Comparison of ENCODE assay signal across 8 mouse cellular contexts in the genomic region with DNA sequence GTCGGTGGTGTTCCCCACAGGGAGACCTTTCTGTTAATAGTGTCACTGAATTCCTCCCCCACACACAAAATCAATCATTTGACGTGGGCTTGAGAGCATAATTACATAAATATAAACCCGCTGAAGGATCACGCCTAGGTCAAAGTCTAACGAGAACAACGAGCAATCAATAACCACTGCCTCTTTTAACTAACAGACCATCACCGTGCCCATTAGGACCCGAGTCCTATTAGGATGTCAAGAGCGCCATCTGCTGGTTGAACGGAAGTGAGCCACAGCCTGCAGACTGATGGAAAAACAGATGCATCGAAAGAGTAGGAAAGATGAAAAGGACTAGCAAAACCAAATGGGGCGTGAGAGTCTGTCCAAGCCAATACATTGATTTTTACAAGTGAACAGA. TPM values are rescaled to one million over a fixed set of nuclear protein-coding genes. Genes with fewer than 3 reads are reported as not detected.
DNase-seq lines count a peak whose midpoint lies in the region; ATAC-seq and TF ChIP-seq lines count a peak whose summit lies in the region.

No protein-coding gene starts in this region.

- H3K27ac ChIP-seq in forebrain, postnatal 0 days (ENCODE audit: low read depth, low read length) = no peak overlapping the region

- H3K4me1 ChIP-seq in forebrain, postnatal 0 days (ENCODE audit: insufficient read depth) = no peaks in the 10 kb centered on the region

- no peak overlapping the region for H3K4me2 ChIP-seq in forebrain, postnatal 0 days (ENCODE audit: low read depth)

- POLR2A ChIA-PET in Patski (lab: Charles Lee) = no interaction called here

- CTCF ChIA-PET in Patski (lab: Charles Lee) = interaction anchor here (1.3 to 5.8 kb wide), 2 partner anchors 14 to 59 kb away, joined by 3 to 33 read pairs; no protein-coding TSS in a partner anchor

- H3K9me3 ChIP-seq in forebrain, postnatal 0 days (ENCODE audit: low read length) = no peaks in the 10 kb centered on the region

- intact Hi-C loops in left cerebral cortex, postnatal 14 days (cut with DNase I) = loop anchor here (2.0 to 5.0 kb wide), 3 partner anchors 82 to 595 kb away; no protein-coding TSS in a partner anchor

- H3K36me3 ChIP-seq in forebrain, postnatal 0 days (ENCODE audit: insufficient read depth) = 0 out of 2 replicates have a peak, but pooled peaks cover under 1% of the 10 kb centered on the region

- no peaks in the 10 kb centered on the region for H3K27me3 ChIP-seq in Patski
- no peaks in the 10 kb centered on the region for H3K27me3 ChIP-seq in forebrain, postnatal 0 days (ENCODE audit: insufficient read depth, low read length)

- H3K9ac ChIP-seq in forebrain, postnatal 0 days = no peak overlapping the region

- H3K4me3 ChIP-seq in forebrain, postnatal 0 days (ENCODE audit: low read depth, low read length) = no peak overlapping the region

- 14% methylated on average over 12 of the region's 12 CpGs for WGBS in forebrain, postnatal 0 days

- no peak for DNase-seq in Patski (ENCODE audit: low read depth, low spot score)
- peak; percentile 74 to 75 for DNase-seq in cerebellum, adult 18-20 months
- peak; percentile 91 for DNase-seq in forebrain, postnatal 0 days
- peak; percentile 80 for DNase-seq in hindlimb bud, embryonic 11.5 days (ENCODE audit: extremely low spot score, low read depth, low spot score)
- DNase-seq in left cerebral cortex, postnatal 14 days (ENCODE audit: low spot score in 2 of 2) = peak; percentile 88 to 93
- DNase-seq in mesoderm, embryonic 11.5 days (ENCODE audit: low read depth, low spot score) = peak; percentile 89
- peak; percentile 95 for DNase-seq in right cerebral cortex, postnatal 4 days

- ATAC-seq in Patski = peak; percentile 41
- peak; percentile 72 for ATAC-seq in forebrain, postnatal 0 days
- no peak for ATAC-seq in activated CD4-positive, CD25-positive, alpha-beta regulatory T cell, adult 4 months

- peak; percentile 97 for TF ChIP-seq CTCF in Patski (IDR thresholded peaks at IDR 0.05)
- TF ChIP-seq CTCF in forebrain, postnatal 0 days (IDR thresholded peaks at IDR 0.05; ENCODE audit: low read depth) = peak; percentile 93

- in situ Hi-C loops in Patski (cut with MboI; ENCODE audit: low pct_unique_long_range_greater_than_20kb) = loop anchor here (5.0 to 10.0 kb wide), 3 partner anchors 597 to 865 kb away; partner anchors contain the start of gene Rrh

RNA-seq across cellular contexts. Expression of gene Ostc, which starts 19.6 kb away (rescaled TPM):
- 244 TPM for polyA plus RNA-seq in Patski (2021)
- 118 and 146 TPM in 2 replicates for total RNA-seq in forebrain, postnatal 0 days (2014; rRNA removed)
- 186 and 197 TPM in 2 replicates for polyA plus RNA-seq in forebrain, postnatal 0 days (2015; fragmentation: Nextera tagmentation; extraction: Ambion mirVana)
- total RNA-seq in left cerebral cortex, postnatal 14 days (2021) = 10 to 100 TPM; 67.8 to 69.0 TPM
- 100 to 1,000 TPM; 214 to 219 TPM for polyA plus RNA-seq in activated CD4-positive, CD25-positive, alpha-beta regulatory T cell, adult 4 months (2017; shearing (Covaris generic))

RNA-seq across cellular contexts. Expression of gene Rpl34, which starts 40.6 kb away (rescaled TPM):
- 621 TPM for polyA plus RNA-seq in Patski (2021)
- total RNA-seq in forebrain, postnatal 0 days (2014; rRNA removed) = 609 and 774 TPM in 2 replicates
- polyA plus RNA-seq in forebrain, postnatal 0 days (2015; fragmentation: Nextera tagmentation; extraction: Ambion mirVana) = 566 and 750 TPM in 2 replicates
- 100 to 1,000 TPM; 288 to 297 TPM for total RNA-seq in left cerebral cortex, postnatal 14 days (2021)
- polyA plus RNA-seq in activated CD4-positive, CD25-positive, alpha-beta regulatory T cell, adult 4 months (2017; shearing (Covaris generic)) = 1,000 to 10,000 TPM; 1,918 to 2,174 TPM
